Mouse (Mus musculus) spleen, adult 2 months (tissue): ENCODE results near the gene Ptdss2.

Experiments
- CTCF ChIP-seq: fragments of 200-500 bp; IDR thresholded peaks from 2 replicates; pipeline ENCODE4 v1.5.1; 2011; ENCODE audit warnings: mild to moderate bottlenecking, inconsistent platforms; ENCODE audit not compliant: insufficient read depth, insufficient read length, insufficient replicate concordance; ENCODE audit errors: extremely low read depth
- POLR2A ChIP-seq: fragments of 200-500 bp; IDR thresholded peaks from 2 replicates; pipeline ENCODE4 v1.6.1; 2011; ENCODE audit warnings: low read depth, low read length, inconsistent platforms

DNA sequence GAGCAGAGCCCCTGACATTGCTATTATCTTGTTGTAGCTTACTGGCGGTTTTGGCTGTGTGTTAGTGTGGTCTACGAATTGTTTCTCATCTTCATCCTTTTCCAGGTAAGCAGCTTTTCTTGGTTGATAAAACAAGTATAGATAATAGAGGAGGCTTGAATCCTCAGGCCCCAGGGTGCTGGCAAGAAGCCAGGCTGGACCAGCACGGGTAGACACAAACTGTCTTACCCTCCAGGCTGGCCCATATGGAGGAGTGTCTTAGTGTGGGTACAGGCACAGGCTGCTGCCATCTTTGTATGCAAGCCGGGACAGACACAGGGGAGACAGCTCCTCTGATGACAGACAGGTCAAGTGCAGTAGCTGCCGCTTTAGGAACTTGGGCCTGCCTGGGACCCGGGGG, 24.9 kb downstream of the Ptdss2 start:
- no peak for TF ChIP-seq CTCF
- TF ChIP-seq POLR2A, result no peak
